13 mouse cellular contexts compared by ENCODE assay signal in the genomic region with DNA sequence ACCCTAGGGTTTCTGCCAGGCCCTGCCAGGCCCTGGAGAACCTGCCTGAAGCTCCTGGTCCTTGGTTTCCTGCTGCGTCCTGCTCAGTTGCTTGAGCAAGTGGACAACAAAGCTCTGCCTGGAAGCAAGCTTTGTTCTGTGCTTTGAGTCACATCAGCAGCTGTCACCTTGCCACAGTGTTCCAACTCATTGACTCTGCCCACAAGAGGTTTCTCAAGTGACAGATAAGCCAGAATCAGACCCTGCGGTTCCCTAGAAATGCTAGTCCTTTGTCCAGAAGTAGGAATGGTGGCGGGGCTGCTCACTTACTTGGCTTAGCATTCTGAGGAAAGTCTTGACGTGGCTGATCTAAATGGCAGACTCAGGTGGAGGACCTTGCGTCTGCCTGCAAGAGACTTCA. TPM values are rescaled to one million over a fixed set of nuclear protein-coding genes. Genes with fewer than 3 reads are reported as not detected.
A peak's percentile ranks its signal among the peaks of the same experiment; 100 is the strongest.
DNase-seq lines count a peak whose midpoint lies in the region; TF ChIP-seq lines count a peak whose summit lies in the region.
"Had no signal": no experiment of that assay in that cellular context is flagged by ENCODE, and none has a peak within 500 bp of the region (broad histone marks: within the 10 kb centered on the region; RNA-seq: fewer than 3 reads in every experiment).

No protein-coding gene starts in this region.

- no peak for TF ChIP-seq POLR2A in lung, adult 2 months (IDR thresholded peaks at IDR 0.05; ENCODE audit: borderline replicate concordance, extremely low read depth, low read depth, low read length)

- 41% methylated on average over 5 of the region's 5 CpGs for WGBS in heart, embryonic 10.5 days
- WGBS in lung, adult 2 months: 58% methylated on average over 5 of the region's 5 CpGs

- peaks cover 37% of the 10 kb centered on the region for H3K4me1 ChIP-seq in heart, embryonic 10.5 days
- H3K4me1 ChIP-seq in lung, adult 2 months (ENCODE audit: control insufficient read depth, insufficient read depth, low read length): peaks cover 6% of the 10 kb centered on the region; the same call in 1 of the 2 replicates
- H3K4me1 ChIP-seq: neural tube, embryonic 15.5 days had no signal

- H3K27me3 ChIP-seq in heart, embryonic 10.5 days (ENCODE audit: insufficient read depth, poor library complexity, severe bottlenecking): no peaks in the 10 kb centered on the region
- H3K27me3 ChIP-seq: neural tube, embryonic 15.5 days had no signal

- TF ChIP-seq CTCF in lung, adult 2 months (IDR thresholded peaks at IDR 0.05; ENCODE audit: insufficient read depth, low read length): no peak

- DNase-seq in heart, embryonic 10.5 days (ENCODE audit: low spot score): no peak
- DNase-seq in heart, postnatal 10 days: no peak
- peak; percentile 15 for DNase-seq in lung, postnatal 25 days (ENCODE audit: low spot score)
- no peak for DNase-seq in lung, adult 2 months
- peak; percentile 39 for DNase-seq in CD4-positive helper T cell, adult 2 months (ENCODE audit: low read depth, low spot score)
- DNase-seq in lung, postnatal 4 days: peak; percentile 20 to 24
- no peak for DNase-seq in layer of hippocampus, adult 9-11 months
- DNase-seq in adrenal gland, adult 18-20 months (ENCODE audit: low spot score in 2 of 2): no peak
- DNase-seq: adrenal gland, postnatal 10 days; kidney, postnatal 36 days; lung, embryonic 14.5 days; midbrain, embryonic 14.5 days had no signal

- intact Hi-C loops in heart, postnatal 10 days (cut with DNase I): no loop called here

- peak overlapping the region; percentile 81 for H3K27ac ChIP-seq in heart, embryonic 10.5 days
- H3K27ac ChIP-seq: neural tube, embryonic 15.5 days had no signal

- no peak overlapping the region; the same call in 1 of the 2 replicates for H3K4me3 ChIP-seq in heart, embryonic 10.5 days
- no peak overlapping the region for H3K4me3 ChIP-seq in lung, adult 2 months (replicated peaks; ENCODE audit: extremely low read depth, low read depth, low read length)
- H3K4me3 ChIP-seq: neural tube, embryonic 15.5 days had no signal

- H3K36me3 ChIP-seq in heart, embryonic 10.5 days: no peaks in the 10 kb centered on the region
- H3K36me3 ChIP-seq: neural tube, embryonic 15.5 days had no signal

- no peaks in the 10 kb centered on the region for H3K9me3 ChIP-seq in heart, embryonic 10.5 days
- H3K9me3 ChIP-seq: neural tube, embryonic 15.5 days had no signal

RNA-seq across cellular contexts. Expression of a gene that starts 2.9 kb away (rescaled TPM):
- polyA plus RNA-seq in heart, embryonic 10.5 days (2016; fragmentation: Nextera tagmentation; extraction: Ambion mirVana): 14.2 and 17.3 TPM in 2 replicates
- 10 to 100 TPM; 27.1 to 27.2 TPM for total RNA-seq in heart, postnatal 10 days (2021)
- 10.9 and 14.7 TPM in 2 replicates for polyA plus RNA-seq in lung, adult 2 months (2012; rRNA removed)
- total RNA-seq in adrenal gland, adult 18-20 months (2021): 10 to 100 TPM; 15.9 to 18.8 TPM

Comparison
In these comparisons a context has a peak if more than half of its experiments do, and no peak if none do; other contexts are left out.
1. DNase-seq: peak in lung, postnatal 25 days (single experiment), CD4-positive helper T cell, adult 2 months (single experiment) and lung, postnatal 4 days (2 of 2); none in heart, embryonic 10.5 days (single experiment), heart, postnatal 10 days (0 of 2), lung, adult 2 months (single experiment), layer of hippocampus, adult 9-11 months (single experiment) and adrenal gland, adult 18-20 months (0 of 2).